Mouse (Mus musculus) central nervous system, embryonic 11.5 days (tissue): ENCODE data around the gene Casp3. TPM values are rescaled to one million over a fixed set of nuclear protein-coding genes. Genes with fewer than 3 reads are reported as not detected.

ENCODE experiments used
- polyA plus RNA-seq: library from polyadenylated mRNA; depleted of rRNA; stranded (reverse); fragments of >200 nt; gene quantifications from 2 replicates; pipeline ENCODE4 v1.2.3, GENCODE M21; 2012; rRNA removed

Gene Casp3
- 106 and 108 TPM in 2 replicates for polyA plus RNA-seq

DNA sequence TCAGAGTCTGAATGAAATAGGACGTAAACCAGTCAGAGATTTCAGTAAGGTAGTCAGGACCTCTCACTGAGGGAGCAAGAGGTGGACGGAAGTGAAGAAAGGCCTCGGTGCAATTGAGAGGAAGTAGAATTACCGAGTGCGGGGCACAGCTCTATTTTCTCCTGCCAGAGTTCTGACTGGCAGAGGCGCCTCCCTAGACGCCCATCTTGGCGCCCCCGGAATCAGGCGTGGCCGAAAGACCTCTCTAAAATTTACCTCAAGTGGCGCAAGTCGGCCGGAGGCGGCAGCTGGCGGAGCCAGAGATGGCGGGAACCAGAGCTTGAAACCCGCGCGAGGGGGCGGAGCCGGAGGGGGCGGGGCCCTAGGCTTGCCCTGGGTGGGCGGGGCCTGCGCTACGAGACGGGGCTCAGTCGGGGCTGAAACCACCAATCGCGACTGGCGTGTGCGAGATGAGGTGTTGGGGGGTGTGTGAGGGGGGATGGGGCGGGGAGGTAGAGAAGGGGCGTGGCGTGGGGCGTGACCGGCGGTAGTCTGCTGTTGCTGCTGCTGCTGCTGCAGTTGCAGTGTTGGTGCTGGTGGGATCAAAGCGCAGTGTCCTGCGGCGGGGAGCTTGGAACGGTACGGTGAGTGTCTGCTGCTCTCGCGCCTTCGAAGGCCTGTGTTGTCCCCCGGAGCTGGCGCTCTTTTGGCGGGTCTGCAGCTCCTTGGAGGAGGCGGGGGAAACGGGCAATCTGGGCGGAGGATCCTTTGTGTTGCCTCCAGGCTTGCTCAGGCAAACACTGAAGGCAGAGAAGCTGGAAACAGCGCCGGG, at the start of gene Casp3, which contains the start of gene Primpol:
Gene Casp3 (plus strand): TSS at position 413 of the 811 bp plus-strand sequence.
Gene Primpol (minus strand): TSS at position 334 of the 811 bp plus-strand sequence.

Other genes with a start within 250 kb of the Casp3 start
- gene Acsl1, start 146.3 kb upstream of the Casp3 start, polyA plus RNA-seq: 6.9 and 10.2 TPM in 2 replicates
- gene Cenpu, start 65.3 kb upstream of the Casp3 start, polyA plus RNA-seq: 17.1 and 29.1 TPM in 2 replicates
- 5.6 and 8.1 TPM in 2 replicates for gene Primpol, start 79 bp upstream of the Casp3 start, polyA plus RNA-seq
- gene Irf2, start 122.4 kb downstream of the Casp3 start, polyA plus RNA-seq: 8.4 and 9.1 TPM in 2 replicates